ENCODE assay signal across 12 mouse cellular contexts in genomic region chr3:28721838-28722237, GRCm38 (mm10). TPM values are rescaled to one million over a fixed set of nuclear protein-coding genes. Genes with fewer than 3 reads are reported as not detected.
DNase-seq lines count a peak whose midpoint lies in the region; ATAC-seq and TF ChIP-seq lines count a peak whose summit lies in the region.
"Had no signal": no experiment of that assay in that cellular context is flagged by ENCODE, and none has a peak within 500 bp of the region (broad histone marks: within the 10 kb centered on the region; RNA-seq: fewer than 3 reads in every experiment).

No protein-coding gene starts in this region.

- peak; percentile 32; the same call in 1 of the 2 replicates for ATAC-seq in hindbrain, postnatal 0 days
- no peak for ATAC-seq in hindbrain, embryonic 11.5 days (ENCODE audit: low FRiP score)
- ATAC-seq in intestine, embryonic 14.5 days (replicated peaks; ENCODE audit: low FRiP score, low TSS enrichment, low read depth), result peak; percentile 50; the same call in 1 of the 2 replicates
- no peak for ATAC-seq in cerebellum, adult (ENCODE audit: insufficient number of reproducible peaks, low FRiP score, low TSS enrichment)
- ATAC-seq: forebrain, embryonic 13.5 days; midbrain, embryonic 16.5 days had no signal

- no peak overlapping the region for H3K27ac ChIP-seq in hindbrain, postnatal 0 days
- H3K27ac ChIP-seq in hindbrain, embryonic 11.5 days (ENCODE audit: low read depth, low read length), result no peak overlapping the region
- H3K27ac ChIP-seq in intestine, embryonic 14.5 days (ENCODE audit: low read depth), result no peak overlapping the region
- no peak overlapping the region for H3K27ac ChIP-seq in cerebellum, adult 2 months (ENCODE audit: insufficient read depth, low read length)
- H3K27ac ChIP-seq: forebrain, embryonic 13.5 days; heart, embryonic 10.5 days; limb, embryonic 10.5 days had no signal

- 71% methylated on average over 7 of the region's 7 CpGs for WGBS in hindbrain, postnatal 0 days
- 84% methylated on average over 7 of the region's 7 CpGs for WGBS in hindbrain, embryonic 11.5 days
- WGBS in intestine, embryonic 14.5 days, result 60% methylated on average over 7 of the region's 7 CpGs
- WGBS in cerebellum, adult 2 months, result 70% methylated on average over 7 of the region's 7 CpGs

- H3K4me2 ChIP-seq in hindbrain, postnatal 0 days (ENCODE audit: low read depth, low read length), result no peak overlapping the region
- H3K4me2 ChIP-seq in hindbrain, embryonic 11.5 days (replicated peaks; ENCODE audit: low read depth, low read length), result no peak overlapping the region
- no peak overlapping the region for H3K4me2 ChIP-seq in intestine, embryonic 14.5 days (ENCODE audit: low read length)
- H3K4me2 ChIP-seq: forebrain, embryonic 13.5 days had no signal

- no peaks in the 10 kb centered on the region for H3K36me3 ChIP-seq in hindbrain, postnatal 0 days (ENCODE audit: insufficient read depth, low read length)
- no peaks in the 10 kb centered on the region for H3K36me3 ChIP-seq in hindbrain, embryonic 11.5 days (ENCODE audit: control insufficient read depth, insufficient read depth, low read length)
- no peaks in the 10 kb centered on the region for H3K36me3 ChIP-seq in intestine, embryonic 14.5 days (ENCODE audit: control insufficient read depth, insufficient read depth, low read length)
- H3K36me3 ChIP-seq: heart, embryonic 10.5 days; limb, embryonic 10.5 days had no signal

- no peaks in the 10 kb centered on the region for H3K4me1 ChIP-seq in hindbrain, postnatal 0 days (ENCODE audit: insufficient read depth, low read length)
- H3K4me1 ChIP-seq in hindbrain, embryonic 11.5 days (replicated peaks; ENCODE audit: control insufficient read depth, insufficient read depth, low read length), result no peaks in the 10 kb centered on the region
- H3K4me1 ChIP-seq in intestine, embryonic 14.5 days (replicated peaks; ENCODE audit: control insufficient read depth, insufficient read depth, low read length), result no peaks in the 10 kb centered on the region
- no peaks in the 10 kb centered on the region for H3K4me1 ChIP-seq in cerebellum, adult 2 months (ENCODE audit: control insufficient read depth, insufficient read depth, low read length)
- H3K4me1 ChIP-seq: forebrain, embryonic 13.5 days; heart, embryonic 10.5 days; limb, embryonic 10.5 days had no signal

- DNase-seq in hindbrain, postnatal 0 days (ENCODE audit: low spot score), result no peak
- DNase-seq in hindbrain, embryonic 11.5 days (ENCODE audit: low spot score), result no peak
- DNase-seq in intestine, embryonic 14.5 days (ENCODE audit: low spot score), result peak; percentile 51
- DNase-seq in kidney, postnatal 4 days, result peak; percentile 14 to 38
- peak; percentile 28 for DNase-seq in lung, postnatal 25 days (ENCODE audit: low spot score)
- no peak for DNase-seq in embryo, embryonic 11 days
- no peak for DNase-seq in cerebellum, adult 2 months

- no peaks in the 10 kb centered on the region for H3K27me3 ChIP-seq in hindbrain, postnatal 0 days (ENCODE audit: insufficient read depth, low read length)
- no peaks in the 10 kb centered on the region for H3K27me3 ChIP-seq in hindbrain, embryonic 11.5 days (ENCODE audit: control insufficient read depth, insufficient read depth, low read length)
- no peaks in the 10 kb centered on the region for H3K27me3 ChIP-seq in intestine, embryonic 14.5 days (replicated peaks; ENCODE audit: control insufficient read depth, insufficient read depth, low read length)
- no peaks in the 10 kb centered on the region for H3K27me3 ChIP-seq in cerebellum, adult 2 months (ENCODE audit: control insufficient read depth, insufficient read depth, low read length)
- H3K27me3 ChIP-seq: forebrain, embryonic 13.5 days had no signal

- no peak overlapping the region for H3K9ac ChIP-seq in hindbrain, postnatal 0 days (replicated peaks; ENCODE audit: low read length)
- H3K9ac ChIP-seq in hindbrain, embryonic 11.5 days (ENCODE audit: low read depth, low read length), result no peak overlapping the region
- H3K9ac ChIP-seq in intestine, embryonic 14.5 days (ENCODE audit: low read length), result no peak overlapping the region
- H3K9ac ChIP-seq: forebrain, embryonic 13.5 days had no signal

- no peak for TF ChIP-seq CTCF in hindbrain, postnatal 0 days (IDR thresholded peaks at IDR 0.05; ENCODE audit: low read depth)
- TF ChIP-seq CTCF in cerebellum, adult 2 months (IDR thresholded peaks at IDR 0.05; ENCODE audit: borderline replicate concordance, insufficient read depth, low read depth, low read length), result no peak

- H3K9me3 ChIP-seq in hindbrain, postnatal 0 days (ENCODE audit: low read length), result no peaks in the 10 kb centered on the region
- H3K9me3 ChIP-seq in hindbrain, embryonic 11.5 days (ENCODE audit: control insufficient read depth, low read length), result no peaks in the 10 kb centered on the region
- H3K9me3 ChIP-seq in intestine, embryonic 14.5 days (ENCODE audit: control insufficient read depth, low read length), result no peaks in the 10 kb centered on the region
- H3K9me3 ChIP-seq: forebrain, embryonic 13.5 days; heart, embryonic 10.5 days; limb, embryonic 10.5 days had no signal

- H3K4me3 ChIP-seq in hindbrain, postnatal 0 days (ENCODE audit: low read length), result no peak overlapping the region
- H3K4me3 ChIP-seq in hindbrain, embryonic 11.5 days (ENCODE audit: low read depth, low read length), result no peak overlapping the region
- no peak overlapping the region for H3K4me3 ChIP-seq in intestine, embryonic 14.5 days (ENCODE audit: low read depth, low read length)
- H3K4me3 ChIP-seq in cerebellum, adult 2 months (replicated peaks; ENCODE audit: insufficient read depth, low read depth, low read length), result no peak overlapping the region
- H3K4me3 ChIP-seq: forebrain, embryonic 13.5 days; heart, embryonic 10.5 days; limb, embryonic 10.5 days had no signal

- no peak for TF ChIP-seq POLR2A in cerebellum, adult 2 months (IDR thresholded peaks at IDR 0.05; ENCODE audit: borderline replicate concordance, insufficient read depth, low read length)

RNA-seq across cellular contexts. Expression of gene Slc2a2, which starts 24.1 kb away (rescaled TPM):
- not detected in 2 replicates for total RNA-seq in hindbrain, postnatal 0 days (2014; rRNA removed)
- 0.09 TPM in 1 of 2 replicates, not detected in the other for polyA plus RNA-seq in hindbrain, postnatal 0 days (2015; fragmentation: Nextera tagmentation; extraction: Ambion mirVana)
- polyA plus RNA-seq in hindbrain, embryonic 11.5 days (2014; fragmentation: Nextera tagmentation; extraction: Ambion mirVana), result 0.25 TPM in 1 of 2 replicates, not detected in the other
- polyA plus RNA-seq in intestine, embryonic 14.5 days (2014; fragmentation: Nextera tagmentation; extraction: Ambion mirVana), result 0.11 and 0.91 TPM in 2 replicates
- 0.08 and 0.10 TPM in 2 replicates for polyA plus RNA-seq in cerebellum, adult 2 months (2012; rRNA removed)
- polyA plus RNA-seq: limb, embryonic 10.5 days had no signal

RNA-seq across cellular contexts. Expression of gene Eif5a2, which starts 59.2 kb away (rescaled TPM):
- 23.9 and 26.9 TPM in 2 replicates for total RNA-seq in hindbrain, postnatal 0 days (2014; rRNA removed)
- polyA plus RNA-seq in hindbrain, postnatal 0 days (2015; fragmentation: Nextera tagmentation; extraction: Ambion mirVana), result 10.0 and 10.7 TPM in 2 replicates
- 18.2 and 23.2 TPM in 2 replicates for polyA plus RNA-seq in hindbrain, embryonic 11.5 days (2014; fragmentation: Nextera tagmentation; extraction: Ambion mirVana)
- polyA plus RNA-seq in intestine, embryonic 14.5 days (2014; fragmentation: Nextera tagmentation; extraction: Ambion mirVana), result 7.0 and 8.3 TPM in 2 replicates
- polyA plus RNA-seq in cerebellum, adult 2 months (2012; rRNA removed), result 39.2 and 44.0 TPM in 2 replicates

Comparison
In these comparisons a context has a peak if more than half of its experiments do, and no peak if none do; other contexts are left out.
1. ATAC-seq: peak in hindbrain, postnatal 0 days (single experiment) and intestine, embryonic 14.5 days (single experiment); none in hindbrain, embryonic 11.5 days (single experiment) and cerebellum, adult (single experiment).
2. DNase-seq: peak in intestine, embryonic 14.5 days (single experiment), kidney, postnatal 4 days (2 of 2) and lung, postnatal 25 days (single experiment); none in hindbrain, postnatal 0 days (single experiment), hindbrain, embryonic 11.5 days (single experiment), embryo, embryonic 11 days (single experiment) and cerebellum, adult 2 months (0 of 2).